Mouse (Mus musculus): ENCODE results near the gene Zfp369.
A peak's percentile ranks its signal among the peaks of the same experiment; 100 is the strongest.
"Not testable (repeated sequence)": the region's sequence is repeated elsewhere in the genome, so short reads cannot be mapped to it uniquely, and the experiment has no call there.

Zfp369 gene

GRCm38 (mm10) chr13:65278383-65279341 lies at the start of gene Zfp369:
Gene Zfp369 (plus strand): TSS chr13:65278814.
- peak; percentile 96 for DNase-seq (ENCODE audit: low spot score)

GRCm38 (mm10) chr13:65237211-65237610 lies 41.4 kb upstream of the Zfp369 start:
- no peak for DNase-seq (ENCODE audit: low spot score)

DNA sequence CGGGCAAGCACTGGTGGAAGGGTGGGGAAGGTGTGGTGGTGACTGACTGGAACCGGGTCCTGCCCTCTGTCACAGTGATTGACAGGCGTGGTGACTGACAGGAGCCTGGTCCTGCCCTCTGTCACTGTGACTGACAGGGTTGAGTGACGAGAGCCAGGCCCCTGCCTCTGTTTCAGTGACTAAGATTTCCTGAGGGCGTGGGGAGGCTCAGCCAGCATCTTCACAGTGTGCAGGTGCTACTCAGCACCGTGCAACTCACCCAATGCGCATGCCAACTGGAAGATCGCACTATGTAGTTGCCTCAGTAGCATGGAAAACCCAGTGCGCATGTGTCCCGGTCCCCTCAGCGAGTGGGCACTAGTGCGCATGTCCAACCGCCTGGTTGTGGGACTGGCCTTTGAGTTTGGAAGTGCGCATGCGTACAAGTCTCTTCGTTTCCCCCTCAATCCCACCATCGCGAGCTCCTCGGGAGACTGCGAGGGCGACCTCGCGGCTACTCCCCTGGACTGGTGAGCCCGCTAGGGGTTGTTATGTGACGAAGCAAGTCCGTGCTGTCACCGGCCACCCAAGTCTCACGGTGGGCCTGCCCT lies 38.0 kb upstream of the Zfp369 start:
- peak; percentile 95 for DNase-seq (ENCODE audit: low spot score)

DNA sequence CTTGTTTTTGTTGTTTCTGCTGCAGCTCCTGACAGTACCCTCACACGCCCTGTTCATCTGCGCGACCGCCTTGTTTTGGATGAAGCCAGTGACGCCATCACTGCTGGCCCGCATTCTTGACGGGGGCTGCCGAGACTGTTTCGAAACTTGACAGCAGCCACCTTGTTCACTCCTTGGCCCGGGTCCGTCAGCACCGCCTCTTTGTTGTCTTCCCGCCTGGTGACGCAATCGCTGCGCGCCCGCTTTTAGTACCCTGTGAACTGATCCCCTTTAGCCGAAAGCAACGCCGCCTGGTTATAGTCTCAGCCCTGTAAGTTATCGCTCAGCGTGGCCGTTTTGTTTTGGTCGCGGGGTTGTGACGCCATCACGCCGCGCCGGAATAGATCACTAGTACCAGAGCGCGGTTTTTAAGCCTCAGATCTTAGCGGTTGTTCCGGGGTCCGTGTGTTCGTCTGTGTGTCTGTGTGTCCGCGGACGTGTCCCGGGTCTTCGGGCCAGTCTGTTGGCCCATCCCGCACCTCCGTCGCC lies 37.5 kb upstream of the Zfp369 start:
- DNase-seq (ENCODE audit: low spot score) = peak; percentile 92

DNA sequence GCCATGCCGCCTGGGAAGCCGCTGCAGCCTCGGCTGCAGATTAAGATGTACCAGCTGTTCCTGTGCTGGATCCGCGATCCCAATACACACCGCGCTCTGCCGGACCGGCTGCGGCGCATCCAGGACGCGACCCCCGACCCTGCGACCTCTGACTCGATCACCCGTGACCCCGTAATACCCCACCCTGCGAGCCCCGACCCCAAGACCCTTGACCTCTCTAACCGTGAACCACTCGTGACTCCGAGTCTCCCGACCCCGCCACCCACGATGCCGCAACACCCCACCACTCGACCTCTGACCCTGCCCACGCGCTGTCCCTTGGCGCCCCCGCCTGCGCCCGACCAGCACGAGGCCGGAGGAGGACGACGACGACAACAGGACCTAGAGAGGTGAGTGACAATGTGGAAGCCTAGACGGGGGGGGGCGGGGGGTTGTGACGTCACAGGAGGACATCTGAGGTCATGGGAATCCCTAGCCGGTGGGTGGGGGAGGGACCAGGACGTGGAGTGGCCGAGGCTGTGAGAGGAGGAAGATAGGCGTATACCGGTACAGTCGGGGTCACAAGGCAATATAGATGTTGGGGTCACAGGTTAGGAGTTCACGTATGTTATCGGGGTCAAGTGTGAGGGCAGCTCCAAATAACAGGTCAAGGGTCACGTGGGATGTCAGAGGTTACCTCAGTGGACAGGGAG lies 36.8 kb upstream of the Zfp369 start:
- DNase-seq (ENCODE audit: low spot score) = peak; percentile 64

GRCm38 (mm10) chr13:65242319-65242787 lies 36.3 kb upstream of the Zfp369 start:
- peak; percentile 16 for DNase-seq (ENCODE audit: low spot score)

DNA sequence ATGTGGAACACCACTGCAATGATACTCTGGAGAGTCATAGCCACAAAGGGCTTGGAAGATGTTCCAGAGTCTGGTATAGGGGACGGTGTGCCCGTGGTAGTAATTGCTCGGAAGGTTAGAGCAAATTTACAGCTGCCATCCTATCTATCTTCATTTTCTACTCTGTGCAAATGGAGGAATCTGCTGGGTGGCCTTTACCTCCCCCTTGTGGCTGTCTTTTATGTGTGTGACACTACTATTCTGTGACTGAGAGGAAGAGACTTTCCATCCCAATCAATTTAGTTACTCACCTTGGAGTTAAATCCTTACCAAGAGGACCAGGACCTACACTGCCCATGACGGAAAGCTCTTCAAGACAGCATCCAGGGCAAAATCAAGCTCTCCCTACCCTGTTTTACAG lies 35.3 kb upstream of the Zfp369 start:
- DNase-seq (ENCODE audit: low spot score) = no peak

DNA sequence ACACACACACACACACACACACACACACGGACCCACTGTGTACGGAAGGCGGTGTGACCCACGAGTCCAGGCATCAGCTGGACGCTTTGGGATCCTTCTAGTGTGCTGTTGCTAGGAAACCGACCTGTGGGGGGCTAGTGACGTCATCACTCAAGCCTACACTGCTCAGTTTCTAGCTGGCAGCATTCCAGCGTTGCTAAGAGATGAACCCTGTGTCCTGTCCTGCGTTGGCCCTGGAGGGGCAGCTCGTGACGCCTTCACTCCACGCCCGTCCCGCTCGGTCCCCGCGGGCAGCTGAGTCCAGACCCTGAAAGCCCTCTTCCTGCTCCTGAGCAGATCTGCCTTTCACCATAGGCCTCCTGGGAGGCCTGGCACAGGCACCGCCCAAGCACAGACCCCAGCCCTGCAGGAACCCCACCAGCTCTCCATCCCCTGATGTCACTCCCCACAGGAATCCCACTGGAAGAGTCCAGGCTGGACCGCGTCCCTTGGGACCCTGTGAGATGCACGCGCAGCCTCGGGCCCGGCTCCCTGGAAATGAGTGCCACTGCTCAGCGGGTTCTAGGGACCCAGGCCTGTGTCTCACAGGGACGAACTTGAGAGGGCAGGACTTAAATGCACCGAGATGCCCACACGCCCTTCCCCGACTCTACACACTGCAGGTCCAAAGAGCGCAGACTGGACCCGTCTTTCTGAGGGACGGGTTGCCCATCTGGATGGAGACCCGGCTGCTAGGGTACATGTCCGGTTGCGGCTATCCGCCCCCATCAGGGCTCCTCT lies 20.2 kb upstream of the Zfp369 start:
- peak; percentile 5 for DNase-seq (ENCODE audit: low spot score)

DNA sequence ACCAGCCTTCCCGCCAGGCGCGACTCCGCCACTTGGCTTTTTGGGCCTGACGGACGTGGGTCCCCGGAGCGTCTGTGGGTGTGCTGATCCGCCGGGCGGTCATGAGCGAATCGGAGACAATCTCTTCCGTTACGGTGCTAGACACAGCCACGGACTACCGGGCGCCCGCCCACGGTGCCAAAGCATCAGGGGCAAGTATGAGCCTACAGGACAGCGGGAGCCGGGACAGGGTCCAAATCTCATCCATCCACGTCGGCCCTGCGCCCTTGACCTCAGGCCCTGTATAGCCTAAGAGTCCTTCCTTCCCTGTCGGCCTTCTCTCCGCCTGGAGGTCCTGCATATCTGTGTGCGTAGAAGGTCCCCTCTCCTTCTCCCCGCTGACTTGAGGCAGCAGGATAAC lies 19.4 kb upstream of the Zfp369 start, which contains the start of gene Gm10775:
Gene Gm10775 (plus strand): TSS at position 301 of the 400 bp plus-strand sequence.
- no peak for DNase-seq (ENCODE audit: low spot score)

GRCm38 (mm10) chr13:65262086-65262485 lies 16.5 kb upstream of the Zfp369 start:
- no peak for DNase-seq (ENCODE audit: low spot score)

DNA sequence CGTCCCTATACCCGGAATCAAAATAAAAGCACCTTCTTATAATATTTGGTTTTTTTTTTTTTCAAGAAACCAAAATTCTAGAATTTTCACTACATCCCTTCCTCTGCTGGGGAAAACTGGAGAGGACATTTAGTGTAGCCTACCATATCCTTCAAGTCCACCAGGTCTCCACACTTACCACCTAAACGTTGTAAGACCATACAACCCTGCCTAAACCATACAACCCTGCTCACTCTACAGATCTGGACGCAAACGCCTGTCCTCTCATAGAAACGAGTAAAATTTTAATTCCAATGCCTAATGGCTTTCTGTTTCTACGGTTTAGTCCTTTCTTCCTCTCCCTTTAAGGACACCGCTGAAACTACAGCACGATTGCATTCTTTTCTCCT lies 626 bp upstream of the Zfp369 start:
- DNase-seq (ENCODE audit: low spot score) = no peak

DNA sequence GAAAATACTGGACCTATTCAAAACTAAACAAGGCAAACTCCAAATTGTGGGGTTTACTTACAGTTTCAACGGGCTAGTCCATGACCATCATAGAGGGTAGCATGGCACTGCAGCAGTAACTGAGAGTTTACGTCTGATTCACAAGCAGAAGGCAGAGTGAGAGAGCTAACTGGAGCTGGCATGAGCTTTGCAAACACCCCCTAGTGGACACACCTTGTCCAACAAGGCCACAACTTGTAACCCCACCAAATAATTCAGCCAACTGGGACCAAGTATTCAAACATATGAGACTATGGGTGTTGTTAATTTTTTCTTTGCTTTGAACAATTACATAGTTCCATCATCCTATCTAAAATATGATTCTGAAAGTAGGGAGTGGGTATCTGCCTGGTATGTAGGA lies 8.2 kb downstream of the Zfp369 start:
- no peak for DNase-seq (ENCODE audit: low spot score)

GRCm38 (mm10) chr13:65296354-65296753 lies 17.7 kb downstream of the Zfp369 start:
- no peak for DNase-seq (ENCODE audit: low spot score)

- DNase-seq (ENCODE audit: low spot score) = peak; percentile 21
These were observed 32.2 kb downstream of the Zfp369 start for GRCm38 (mm10) chr13:65310849-65311248.

GRCm38 (mm10) chr13:65311311-65311755 lies 32.7 kb downstream of the Zfp369 start:
- DNase-seq (ENCODE audit: low spot score) = no peak

GRCm38 (mm10) chr13:65311826-65312225 lies 33.2 kb downstream of the Zfp369 start:
- no peak for DNase-seq (ENCODE audit: low spot score)

DNA sequence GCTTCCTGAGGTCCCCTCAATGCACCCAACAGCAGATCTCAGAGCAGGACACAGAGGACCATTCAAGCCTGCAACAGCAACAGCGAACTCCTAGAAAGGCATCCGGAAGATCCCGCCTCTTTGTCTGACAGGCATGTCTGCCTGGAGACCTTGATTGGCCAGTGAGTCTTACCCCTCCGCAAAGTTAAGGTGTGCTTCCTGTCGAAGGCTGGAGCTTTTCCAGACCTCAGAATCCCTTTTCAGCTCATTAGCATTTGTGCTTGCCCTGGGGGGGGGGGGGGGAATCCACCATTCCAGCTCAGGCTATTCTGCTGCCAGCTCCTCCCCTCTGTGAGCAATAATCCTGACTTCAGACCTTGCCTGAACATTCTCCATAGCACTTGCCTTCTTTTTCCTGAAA lies 69.9 kb downstream of the Zfp369 start:
- DNase-seq (ENCODE audit: low spot score) = not testable (repeated sequence)

DNA sequence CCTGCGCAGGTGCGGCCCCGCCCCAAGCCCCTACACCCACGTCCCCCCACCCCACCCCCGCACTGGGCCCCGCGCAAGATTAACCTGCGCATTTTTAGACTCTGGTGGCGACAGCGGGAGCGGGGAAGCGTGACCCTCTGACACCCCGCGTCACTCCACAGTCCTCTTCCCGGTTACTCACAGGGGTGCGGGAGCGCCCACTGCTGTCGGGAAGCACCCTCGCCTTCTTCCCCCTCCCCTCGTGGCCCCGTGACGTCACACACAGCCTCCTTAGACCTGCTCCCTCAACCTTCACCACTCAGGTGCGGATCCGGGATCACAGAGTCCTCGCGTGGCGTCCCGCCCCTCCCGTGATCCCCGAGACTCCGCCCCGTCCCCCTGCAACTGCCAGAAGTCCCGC lies 73.2 kb downstream of the Zfp369 start:
- DNase-seq (ENCODE audit: low spot score) = not testable (repeated sequence)

Data from yolk sac, embryonic 10.5 days (tissue).